Mouse (Mus musculus) embryonic facial prominence, embryonic 11.5 days (tissue): ENCODE results near the gene Pip4p1. TPM values are rescaled to one million over a fixed set of nuclear protein-coding genes. Genes with fewer than 3 reads are reported as not detected.

Experiments used
- ATAC-seq: fragments of 200-750 bp; cut with Nextera tagmentation; replicated peaks from 2 replicates; pipeline ENCODE4 v1.8.0; 2017; ENCODE audit warnings: low read depth; ENCODE audit not compliant: insufficient number of reproducible peaks, low FRiP score, low TSS enrichment
- DNase-seq: peaks from one replicate; pipeline ENCODE4 v3.0.0-alpha.2; 2015; ENCODE audit warnings: low spot score
- H3K27ac ChIP-seq: fragments of 300-500 bp; sonication (generic); replicated peaks from 2 replicates; pipeline ENCODE4 v1.5.1; 2014; ENCODE audit warnings: mild to moderate bottlenecking, low read depth, low read length, control low read depth
- H3K27me3 ChIP-seq: fragments of 300-500 bp; sonication (generic); 2 replicates; pipeline ENCODE4 v1.6.1; 2014; ENCODE audit warnings: mild to moderate bottlenecking, low read length, moderate library complexity, mixed read lengths; ENCODE audit not compliant: control insufficient read depth, insufficient read depth
- H3K36me3 ChIP-seq: fragments of 300-500 bp; sonication (generic); replicated peaks from 2 replicates; pipeline ENCODE4 v1.6.1; 2014; ENCODE audit warnings: low read depth, mild to moderate bottlenecking, low read length, moderate library complexity, mixed read lengths; ENCODE audit not compliant: control insufficient read depth, insufficient read depth
- H3K4me1 ChIP-seq: fragments of 300-500 bp; sonication (generic); 2 replicates; pipeline ENCODE4 v1.6.1; 2014; ENCODE audit warnings: low read length, mixed read lengths; ENCODE audit not compliant: control insufficient read depth, insufficient read depth
- H3K4me2 ChIP-seq: fragments of 300-500 bp; sonication (generic); 2 replicates; pipeline ENCODE4 v1.6.1; 2014; ENCODE audit warnings: low read depth, mild to moderate bottlenecking, control low read depth, low read length, moderate library complexity
- H3K4me3 ChIP-seq: fragments of 300-500 bp; sonication (generic); 2 replicates; pipeline ENCODE4 v1.5.1; 2014; ENCODE audit warnings: low read depth, low read length, control low read depth
- H3K9ac ChIP-seq: fragments of 300-500 bp; sonication (generic); replicated peaks from 2 replicates; pipeline ENCODE4 v1.6.1; 2014; ENCODE audit warnings: mild to moderate bottlenecking, control low read depth, low read length
- H3K9me3 ChIP-seq: fragments of 300-500 bp; sonication (generic); replicated peaks from 2 replicates; pipeline ENCODE4 v1.6.1; 2016; ENCODE audit warnings: mild to moderate bottlenecking, low read length, inconsistent platforms, mixed read lengths; ENCODE audit not compliant: control insufficient read depth
- WGBS: fragments of 180-500 bp; shearing (Covaris S2); extraction: QIAGEN DNeasy Blood & Tissue Kit; methylation state at CpG from one replicate; pipeline ENCODE4 v1.1.7; 2014; 5-methylcytosine and 5-hydroxymethylcytosine counted together
- polyA plus RNA-seq: library from polyadenylated mRNA; unstranded; fragments of >200 nt; fragmentation: Nextera tagmentation; extraction: Ambion mirVana; gene quantifications from 2 replicates; pipeline ENCODE4 v1.2.1, GENCODE M21; 2014

Gene Pip4p1
- polyA plus RNA-seq, 1 experiment from 2014 or later: 49.1 TPM

GRCm38 (mm10) chr14:50895985-50896746, 34.5 kb downstream of the Pip4p1 start:
- no peak overlapping the region for H3K27ac ChIP-seq
- no peaks in the 10 kb centered on the region for H3K27me3 ChIP-seq
- H3K9ac ChIP-seq: peak overlapping the region; percentile 39
- DNase-seq (peak; percentile 9), ATAC-seq (0 out of 2 replicates have a peak, but pooled peaks have one; percentile 7)
- H3K36me3 ChIP-seq: no peaks in the 10 kb centered on the region
- 17% methylated on average over 19 of the region's 19 CpGs for WGBS
- H3K4me2 ChIP-seq: peak overlapping the region; percentile 71
- no peaks in the 10 kb centered on the region for H3K4me1 ChIP-seq
- H3K9me3 ChIP-seq: no peaks in the 10 kb centered on the region
- peak overlapping the region; percentile 32 for H3K4me3 ChIP-seq

GRCm38 (mm10) chr14:50895407-50895806, 35.2 kb downstream of the Pip4p1 start:
- Histone ChIP-seq H3K4me1 (no peaks in the 10 kb centered on the region), H3K27me3 (no peaks in the 10 kb centered on the region), H3K4me3 (no peak overlapping the region), H3K9ac (no peak overlapping the region), H3K36me3 (no peaks in the 10 kb centered on the region), H3K27ac (no peak overlapping the region), H3K9me3 (no peaks in the 10 kb centered on the region), H3K4me2 (no peak overlapping the region)
- no peak for DNase-seq
- ATAC-seq: no peak

- DNase-seq (no peak), ATAC-seq (no peak)
- Histone ChIP-seq H3K36me3 (no peaks in the 10 kb centered on the region), H3K27ac (no peak overlapping the region), H3K4me1 (no peaks in the 10 kb centered on the region), H3K9ac (no peak overlapping the region), H3K4me3 (no peak overlapping the region), H3K27me3 (no peaks in the 10 kb centered on the region), H3K9me3 (no peaks in the 10 kb centered on the region), H3K4me2 (no peak overlapping the region)
- WGBS: 90% methylated on average over 22 of the region's 22 CpGs
Observed at GRCm38 (mm10) chr14:50892541-50893459, 37.9 kb downstream of the Pip4p1 start.

GRCm38 (mm10) chr14:50892091-50892490, 38.6 kb downstream of the Pip4p1 start:
- ATAC-seq: no peak
- Histone ChIP-seq H3K36me3 (no peaks in the 10 kb centered on the region), H3K27me3 (no peaks in the 10 kb centered on the region), H3K9ac (no peak overlapping the region), H3K4me1 (no peaks in the 10 kb centered on the region), H3K4me2 (no peak overlapping the region), H3K4me3 (no peak overlapping the region), H3K27ac (no peak overlapping the region), H3K9me3 (no peaks in the 10 kb centered on the region)
- DNase-seq: no peak
- 75% methylated on average over 7 of the region's 7 CpGs for WGBS

- H3K4me1 ChIP-seq: no peaks in the 10 kb centered on the region
- H3K4me3 ChIP-seq: no peak overlapping the region
- H3K4me2 ChIP-seq: no peak overlapping the region
- DNase-seq (no peak), ATAC-seq (no peak)
- no peaks in the 10 kb centered on the region for H3K9me3 ChIP-seq
- 92% methylated on average over 8 of the region's 8 CpGs for WGBS
- H3K27ac ChIP-seq: no peak overlapping the region
- H3K36me3 ChIP-seq: no peaks in the 10 kb centered on the region
- H3K27me3 ChIP-seq: no peaks in the 10 kb centered on the region
- H3K9ac ChIP-seq: no peak overlapping the region
Observed at GRCm38 (mm10) chr14:50891621-50892020, 39.0 kb downstream of the Pip4p1 start.

GRCm38 (mm10) chr14:50876236-50876950, 54.3 kb downstream of the Pip4p1 start:
- DNase-seq: no peak
- Histone ChIP-seq H3K27ac (no peak overlapping the region), H3K4me3 (no peak overlapping the region), H3K9me3 (no peaks in the 10 kb centered on the region), H3K27me3 (no peaks in the 10 kb centered on the region), H3K4me1 (no peaks in the 10 kb centered on the region), H3K36me3 (no peaks in the 10 kb centered on the region), H3K9ac (no peak overlapping the region), H3K4me2 (no peak overlapping the region)
- 82% methylated on average over 6 of the region's 6 CpGs for WGBS
- no peak for ATAC-seq
